Mouse (Mus musculus) ovary, adult 18-20 months (tissue): Measurements from ENCODE around the gene Eif5a.
"Not testable (repeated sequence)": the region's sequence is repeated elsewhere in the genome, so short reads cannot be mapped to it uniquely, and the experiment has no call there.

Experiments used
- DNase-seq: peaks from one replicate; pipeline ENCODE4 v3.0.0; 2022; ENCODE audit warnings: low spot score, mixed read lengths

Eif5a gene

DNA sequence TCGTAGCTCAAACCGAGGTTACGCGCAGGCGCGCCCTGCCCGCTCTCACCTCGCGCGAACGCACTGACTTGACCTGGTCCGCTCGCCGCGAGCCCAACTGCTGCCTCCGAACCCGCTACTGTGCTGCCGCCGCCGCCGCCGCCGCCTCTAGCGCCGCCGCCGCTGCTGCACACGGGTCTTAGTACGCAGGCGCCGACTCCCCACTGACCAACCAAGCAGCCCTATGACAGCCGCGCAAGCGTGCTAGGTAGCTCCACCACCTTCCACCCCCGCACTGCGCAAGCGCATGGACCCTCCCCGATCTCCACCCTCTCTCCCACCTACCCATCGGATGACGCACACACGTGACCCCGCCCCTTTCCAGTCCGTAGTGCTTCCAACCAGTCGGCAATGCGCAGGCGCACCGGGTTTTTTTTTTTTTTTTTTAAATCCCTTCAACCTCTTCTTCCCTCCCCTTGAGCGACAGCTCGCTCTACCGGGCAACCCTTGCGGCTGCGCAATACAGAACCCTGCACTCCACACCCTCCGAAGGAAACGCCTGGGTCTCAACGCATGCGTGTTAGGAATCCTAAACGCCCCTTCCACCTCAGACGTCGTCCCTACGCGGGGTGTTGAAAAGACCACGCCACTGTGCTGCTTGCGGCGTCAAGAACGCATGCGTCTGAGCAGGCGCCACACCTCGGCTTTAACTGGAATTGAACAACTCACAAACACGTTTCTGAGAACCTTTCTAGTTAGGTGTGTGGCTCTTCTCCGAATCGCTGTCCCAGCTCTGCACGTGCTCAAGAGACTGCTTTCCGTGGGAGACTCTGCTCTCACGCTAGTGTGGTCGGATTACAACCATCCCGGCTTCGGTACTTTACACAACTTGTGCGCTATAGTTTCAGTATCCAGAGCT lies at the start of gene Eif5a:
Gene Eif5a (minus strand): TSS at position 845 of the 898 bp plus-strand sequence.
- peak; percentile 100 for DNase-seq

DNA sequence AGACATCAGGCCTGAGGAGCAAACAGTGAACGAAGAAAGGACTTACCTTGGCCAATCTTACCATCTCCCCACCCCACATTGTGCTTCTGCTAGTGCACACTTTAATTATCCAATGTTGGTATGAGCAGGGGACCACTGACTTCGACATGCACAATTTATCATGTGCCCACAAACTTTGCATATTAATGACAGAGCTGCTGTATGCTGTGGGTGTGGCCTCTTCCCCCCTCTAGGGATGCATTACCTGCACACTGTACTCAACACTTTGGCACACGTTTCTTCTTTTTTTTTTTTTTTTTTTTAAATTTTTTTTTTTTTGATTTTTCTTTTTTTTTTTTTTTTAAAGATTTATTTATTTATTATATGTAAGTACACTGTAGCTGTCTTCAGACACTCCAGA lies 49.0 kb upstream of the Eif5a start:
- DNase-seq, result no peak

DNA sequence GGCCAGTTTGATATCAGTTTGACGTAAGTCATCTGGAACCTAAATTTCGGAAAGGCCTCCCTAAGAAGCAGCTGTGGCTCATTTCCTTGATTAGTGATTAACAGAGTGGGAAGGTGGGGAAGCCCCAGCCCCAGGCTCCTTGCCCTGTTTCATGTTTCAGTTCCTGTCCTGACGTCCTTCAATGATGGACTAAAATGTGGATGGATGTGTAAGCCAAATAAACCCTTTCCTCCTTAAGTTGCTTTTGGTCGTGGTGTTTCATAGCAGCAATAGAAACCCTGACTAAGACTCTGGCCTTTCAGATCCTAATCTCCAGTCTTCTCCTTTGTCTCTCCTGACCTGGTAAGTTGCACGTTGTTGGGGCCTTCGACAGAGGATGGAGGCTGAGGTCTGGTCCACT lies 48.5 kb upstream of the Eif5a start:
- no peak for DNase-seq

DNA sequence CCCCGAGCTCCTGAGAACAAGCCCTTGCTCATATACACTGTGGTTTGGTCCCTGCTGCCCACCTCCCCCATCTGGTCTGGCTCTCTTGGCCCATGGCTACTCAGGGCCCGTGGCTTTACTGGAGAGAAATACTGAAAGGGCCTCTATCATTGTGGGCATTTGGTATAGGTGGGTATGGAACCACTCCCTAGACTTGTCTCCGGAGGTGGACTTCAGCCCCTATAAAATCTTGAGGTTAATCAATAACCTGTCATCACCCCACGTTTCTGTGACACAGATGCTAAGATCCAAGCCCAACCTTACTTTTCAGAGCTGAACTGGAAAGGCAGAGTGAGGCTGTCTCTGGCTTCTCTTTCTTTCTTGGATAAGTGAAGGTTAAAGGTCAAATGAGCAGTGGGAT lies 47.0 kb upstream of the Eif5a start:
- DNase-seq, result no peak

DNA sequence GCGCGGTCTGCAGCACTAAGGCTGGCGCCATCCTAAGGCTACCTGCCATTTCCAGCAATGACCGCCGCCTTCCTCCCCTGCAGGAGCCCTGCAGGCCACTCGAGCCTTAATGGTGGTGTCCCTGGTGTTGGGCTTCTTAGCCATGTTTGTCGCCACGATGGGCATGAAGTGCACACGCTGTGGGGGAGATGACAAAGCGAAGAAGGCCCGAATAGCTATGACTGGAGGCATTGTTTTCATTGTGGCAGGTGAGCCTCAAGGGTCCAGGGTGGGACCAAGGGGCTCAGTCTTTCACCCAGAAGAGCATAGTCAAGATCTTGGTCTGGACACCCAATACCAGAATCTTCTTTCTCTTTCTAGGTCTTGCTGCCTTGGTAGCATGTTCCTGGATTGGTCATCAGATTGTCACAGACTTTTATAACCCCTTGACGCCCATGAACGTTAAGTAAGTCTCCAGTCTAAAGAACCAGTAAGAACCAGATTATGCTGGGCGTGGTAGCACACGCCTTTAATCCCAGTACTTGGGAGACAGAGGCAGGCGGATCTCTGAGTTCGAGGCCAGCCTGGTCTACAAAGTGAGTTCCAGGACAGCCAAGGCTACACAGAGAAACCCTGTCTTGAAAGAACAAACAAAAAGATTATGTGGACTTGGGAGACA lies 45.2 kb upstream of the Eif5a start:
- no peak for DNase-seq

DNA sequence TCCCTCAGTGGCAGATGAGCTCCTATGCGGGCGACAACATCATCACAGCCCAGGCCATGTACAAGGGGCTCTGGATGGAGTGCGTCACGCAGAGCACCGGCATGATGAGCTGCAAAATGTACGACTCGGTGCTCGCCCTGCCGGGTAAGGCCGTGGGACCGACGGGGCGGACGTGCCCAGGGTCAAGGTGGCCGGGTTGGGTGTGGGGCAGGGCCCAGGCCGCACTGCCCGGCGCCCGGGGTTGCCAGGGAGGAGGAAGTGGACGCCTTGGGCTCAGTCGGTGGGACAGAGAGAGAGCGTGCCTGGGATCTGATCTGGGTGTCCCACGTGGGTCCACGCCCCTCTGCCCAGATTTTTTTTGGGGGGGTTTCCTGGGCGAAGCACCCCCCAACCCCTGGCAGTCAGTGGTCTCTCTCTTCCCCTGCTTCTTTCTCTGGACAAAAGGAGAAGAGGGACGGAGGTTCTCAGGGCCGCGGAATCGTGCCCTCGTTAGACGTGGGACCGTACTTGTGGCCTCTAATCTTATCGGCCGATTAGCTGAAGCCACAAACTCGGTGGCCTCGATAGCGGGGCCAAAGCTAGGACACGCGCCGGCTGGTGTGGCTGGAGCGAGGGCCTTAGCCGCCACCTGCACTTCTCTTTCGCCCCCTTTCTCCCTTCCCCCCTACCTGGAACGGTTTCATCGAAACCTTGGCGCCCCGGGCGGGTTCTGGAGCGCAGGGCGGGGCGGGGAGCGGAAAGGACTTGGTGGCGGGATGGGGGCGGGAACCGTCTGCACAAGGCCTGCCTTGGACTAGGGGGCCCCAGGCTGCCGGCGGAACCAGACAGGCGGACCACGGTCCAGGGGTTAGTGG lies 44.5 kb upstream of the Eif5a start:
- no peak for DNase-seq

DNA sequence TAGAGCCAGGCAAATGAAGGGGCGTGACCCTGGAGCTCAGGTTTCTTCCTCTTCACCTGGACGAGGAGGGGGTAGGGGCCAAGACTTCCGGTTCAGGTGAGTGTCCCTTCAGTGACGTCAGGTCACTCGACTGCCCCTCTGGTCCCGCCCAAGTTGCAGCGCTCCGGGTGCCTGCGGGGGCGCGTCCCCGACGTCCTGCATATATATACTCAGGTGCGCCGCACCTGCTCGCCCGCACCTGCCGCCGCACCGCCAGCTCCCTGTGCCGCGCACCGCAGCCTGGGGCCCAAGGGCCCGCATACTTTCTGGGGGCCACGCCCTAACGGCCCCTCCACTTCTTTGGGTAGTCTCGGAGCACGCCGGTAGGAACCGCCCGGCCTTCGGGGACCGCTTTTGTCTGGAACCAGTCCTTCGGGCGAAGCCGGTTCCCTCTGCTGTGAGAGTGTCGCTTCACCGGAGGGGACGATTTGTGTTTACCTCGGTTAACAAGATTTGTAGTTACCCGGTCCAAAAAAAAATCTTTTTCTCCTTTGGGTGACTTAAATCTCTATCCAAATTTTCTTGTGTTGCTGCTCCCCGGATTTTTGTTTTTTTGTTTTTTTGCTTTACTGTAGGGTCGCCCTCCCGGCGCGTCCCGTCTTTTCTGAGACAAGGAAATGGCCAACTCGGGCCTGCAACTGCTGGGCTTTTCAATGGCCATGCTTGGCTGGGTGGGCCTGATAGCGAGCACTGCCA lies 43.7 kb upstream of the Eif5a start:
- DNase-seq, result no peak

DNA sequence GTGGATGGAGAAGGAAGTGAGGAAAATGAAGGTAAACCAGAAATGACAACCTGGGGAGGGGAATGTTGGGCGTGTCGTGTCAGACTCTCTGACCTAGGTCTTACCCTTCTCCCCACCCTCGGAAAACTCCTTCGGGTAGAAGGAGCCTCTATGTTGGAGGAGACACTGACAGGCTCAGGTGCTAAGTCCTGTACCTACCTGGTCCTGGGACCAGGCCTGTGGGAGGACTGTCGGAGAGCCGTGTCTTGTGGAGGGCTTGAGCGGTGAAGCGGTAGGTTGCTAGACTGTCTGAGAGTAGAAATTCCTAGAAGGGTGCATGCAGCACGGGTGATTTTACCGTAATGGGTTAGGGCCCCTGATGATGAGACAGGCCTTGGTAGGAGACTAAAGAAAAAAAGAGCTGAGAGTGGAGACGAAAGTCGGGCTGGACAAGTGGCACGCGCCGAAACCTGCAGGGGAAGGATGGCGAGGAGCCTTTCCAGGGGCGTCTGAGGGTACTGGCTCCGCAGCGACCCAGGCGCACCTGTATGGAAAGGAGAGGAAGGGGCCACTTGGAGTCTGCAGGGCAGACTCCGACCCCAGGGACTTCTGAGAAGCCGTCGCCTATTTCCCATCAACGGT lies 43.0 kb upstream of the Eif5a start, which contains the start of gene Cldn7:
Gene Cldn7 (plus strand): TSS at position 130 of the 621 bp plus-strand sequence.
- DNase-seq, result no peak

DNA sequence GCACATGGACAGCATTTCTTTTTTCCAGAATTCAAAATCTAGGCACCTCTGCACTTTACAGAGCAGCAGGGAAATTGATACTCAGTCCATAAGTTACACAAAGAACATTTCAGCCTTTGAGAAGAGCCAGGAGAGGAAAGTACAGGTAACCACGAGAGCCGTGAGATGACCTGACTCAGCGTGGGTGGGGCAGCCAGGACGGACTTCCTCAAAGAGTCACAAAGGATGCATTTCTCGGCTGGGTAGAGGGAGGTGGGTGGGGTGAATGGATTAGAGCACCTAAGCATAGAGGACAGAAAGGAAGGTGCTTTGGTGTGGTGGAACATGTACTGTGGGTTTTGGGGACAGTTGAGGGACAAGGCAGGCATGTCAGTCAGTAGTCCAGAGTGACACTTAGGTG lies 40.1 kb upstream of the Eif5a start:
- DNase-seq, result no peak

DNA sequence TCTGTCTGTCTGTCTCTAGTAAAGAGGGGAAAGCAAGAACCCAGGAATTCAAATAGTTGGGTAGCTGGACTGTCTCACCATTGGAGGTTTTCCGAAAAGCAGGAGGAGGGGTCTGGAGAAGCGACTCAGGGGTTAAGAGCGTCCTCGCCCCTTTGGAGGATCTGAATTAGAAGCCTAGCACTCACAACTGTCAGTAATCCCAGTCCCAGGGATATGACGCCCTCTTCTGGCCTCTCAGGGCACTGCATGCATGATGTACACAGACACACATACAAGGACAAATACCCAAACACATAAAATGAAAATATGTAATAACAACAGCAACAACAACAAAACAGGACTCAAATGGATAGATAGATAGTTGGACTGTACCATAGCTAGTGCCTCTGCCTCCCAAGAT lies 38.9 kb upstream of the Eif5a start:
- no peak for DNase-seq

DNA sequence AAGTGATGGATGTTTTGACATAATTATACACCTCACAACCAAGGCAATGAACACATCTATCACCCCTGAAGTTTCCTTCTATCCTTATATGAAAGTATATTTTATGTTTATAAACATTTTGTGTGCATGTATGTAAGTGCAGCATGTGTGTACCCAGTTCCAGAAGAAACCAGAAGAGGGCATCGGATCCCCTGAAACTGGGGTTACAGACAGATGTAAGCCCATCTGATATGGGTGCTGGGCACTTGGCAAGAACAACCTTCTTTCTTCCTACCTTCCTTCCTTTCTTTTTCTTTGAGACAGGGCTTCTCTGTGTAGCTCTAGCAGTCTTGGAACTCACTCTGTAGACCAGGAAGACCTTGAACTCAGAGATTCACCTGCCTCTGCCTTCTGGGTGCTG lies 34.5 kb upstream of the Eif5a start:
- DNase-seq, result no peak

DNA sequence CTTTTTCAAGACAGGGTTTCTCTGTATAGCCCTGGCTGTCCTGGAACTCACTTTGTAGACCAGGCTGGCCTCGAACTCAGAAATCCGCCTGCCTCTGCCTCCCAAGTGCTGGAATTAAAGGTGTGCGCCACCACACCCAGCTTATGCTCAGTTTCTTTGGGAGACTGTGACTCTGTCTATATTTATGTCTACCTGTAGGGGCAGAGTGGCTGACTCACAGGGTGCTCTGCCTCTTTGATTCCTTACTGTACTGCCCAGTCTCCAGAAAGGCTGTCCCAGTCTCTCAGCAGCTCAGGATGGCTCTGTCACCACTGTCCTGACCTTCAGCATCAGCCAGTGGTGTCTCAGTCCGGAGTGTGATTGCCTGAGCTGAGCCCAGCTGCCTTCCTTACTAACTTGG lies 33.9 kb upstream of the Eif5a start:
- not testable (repeated sequence) for DNase-seq

DNA sequence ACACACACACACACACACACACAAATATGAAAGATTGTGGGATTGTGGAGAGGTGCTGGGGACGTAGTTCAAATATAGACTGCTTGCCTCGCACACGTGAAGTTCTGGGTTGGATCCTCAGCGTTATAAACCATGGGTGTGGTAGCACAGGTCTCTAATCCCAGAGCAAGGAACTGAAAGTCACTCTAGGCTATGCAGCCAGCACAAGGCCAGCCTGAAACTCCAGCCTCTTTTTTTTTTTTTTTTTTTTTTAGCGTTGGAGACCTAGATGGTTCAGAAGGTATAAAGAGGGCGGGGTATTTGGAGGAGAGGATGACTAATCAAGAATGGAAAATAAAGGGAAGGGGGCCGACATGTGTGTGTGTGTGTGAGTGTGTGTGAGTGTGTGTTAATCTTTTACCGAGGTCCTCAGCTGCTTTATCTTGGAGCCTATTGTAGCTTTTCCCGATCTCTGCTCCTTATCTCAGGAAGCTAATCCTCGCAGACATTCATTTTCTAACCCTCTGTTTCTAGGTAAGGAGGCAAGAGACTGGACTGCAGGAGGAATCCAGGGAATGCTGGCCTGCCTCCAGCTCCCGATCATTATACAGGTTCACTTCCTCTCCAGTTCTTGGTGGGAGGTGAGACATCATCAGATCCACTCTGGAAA lies 31.6 kb upstream of the Eif5a start:
- no peak for DNase-seq

DNA sequence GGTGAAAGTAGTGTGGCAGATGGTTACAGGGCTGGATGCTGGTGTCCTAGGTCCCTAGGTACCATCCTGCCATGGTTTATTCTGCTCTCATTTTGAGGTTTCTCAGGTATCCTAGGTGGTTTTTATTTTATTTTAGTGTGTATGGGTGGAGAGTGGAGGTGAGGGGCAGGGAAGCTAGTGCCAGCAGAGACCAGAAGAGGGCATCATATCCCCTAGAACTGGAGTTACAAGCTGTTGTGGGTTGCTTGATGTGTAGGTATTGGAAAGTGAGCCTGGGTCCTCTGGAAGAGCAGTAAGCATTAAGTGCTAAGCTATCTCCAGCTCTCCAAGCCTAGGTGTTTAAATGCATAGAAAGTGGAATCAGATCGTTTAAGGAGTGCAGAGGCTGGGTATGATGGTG lies 30.5 kb upstream of the Eif5a start:
- no peak for DNase-seq

DNA sequence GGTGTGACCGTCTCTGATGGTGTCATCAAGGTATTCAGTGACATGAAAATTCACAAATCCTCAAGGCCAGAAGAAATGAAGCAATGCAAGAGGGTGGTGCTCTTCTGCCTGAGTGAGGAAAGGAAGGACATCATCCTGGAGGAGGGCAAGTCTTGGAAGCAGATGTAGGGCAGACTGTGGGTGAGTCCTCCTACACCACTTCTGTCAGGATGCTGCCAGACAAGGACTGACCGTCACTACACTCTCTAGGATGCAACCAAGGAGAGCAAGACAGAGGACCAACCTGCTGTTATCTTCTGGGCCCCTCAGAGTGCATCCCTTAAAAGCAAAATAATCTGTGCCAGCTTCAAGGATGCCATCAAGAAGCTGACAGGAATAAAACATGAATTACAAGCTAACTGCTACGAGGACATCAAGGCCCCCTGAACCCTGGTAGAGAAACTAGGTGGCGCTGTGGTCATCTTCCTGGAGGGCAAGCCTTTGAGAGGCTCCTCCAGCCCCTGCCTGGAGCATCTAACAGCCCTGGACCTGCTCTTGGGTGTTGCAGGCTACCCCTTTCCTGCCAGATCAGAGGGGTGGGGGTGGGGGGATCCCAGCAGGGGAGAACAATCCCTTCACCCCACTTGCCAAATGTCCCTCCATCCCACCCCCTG lies 29.2 kb upstream of the Eif5a start:
- DNase-seq, result no peak

DNA sequence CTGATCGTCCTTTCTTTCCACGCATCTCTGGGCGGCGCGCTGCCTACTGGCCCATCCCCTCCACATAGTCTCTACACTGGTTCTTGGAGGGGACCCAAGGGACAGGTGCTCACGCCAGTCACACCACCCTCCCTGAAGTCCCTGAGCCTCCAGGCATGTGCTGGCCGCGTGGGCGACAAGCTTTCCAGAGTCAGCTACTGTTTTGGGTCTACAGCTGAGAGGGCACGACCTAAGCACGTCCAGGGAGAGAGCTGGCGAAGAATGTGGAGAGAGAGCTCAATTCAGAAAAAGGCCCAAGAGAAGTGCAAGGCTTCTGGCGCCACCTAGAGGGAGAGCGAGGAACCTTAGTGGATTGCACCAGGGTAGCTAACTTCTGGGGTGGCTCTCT lies 27.0 kb upstream of the Eif5a start:
- peak; percentile 62 for DNase-seq

DNA sequence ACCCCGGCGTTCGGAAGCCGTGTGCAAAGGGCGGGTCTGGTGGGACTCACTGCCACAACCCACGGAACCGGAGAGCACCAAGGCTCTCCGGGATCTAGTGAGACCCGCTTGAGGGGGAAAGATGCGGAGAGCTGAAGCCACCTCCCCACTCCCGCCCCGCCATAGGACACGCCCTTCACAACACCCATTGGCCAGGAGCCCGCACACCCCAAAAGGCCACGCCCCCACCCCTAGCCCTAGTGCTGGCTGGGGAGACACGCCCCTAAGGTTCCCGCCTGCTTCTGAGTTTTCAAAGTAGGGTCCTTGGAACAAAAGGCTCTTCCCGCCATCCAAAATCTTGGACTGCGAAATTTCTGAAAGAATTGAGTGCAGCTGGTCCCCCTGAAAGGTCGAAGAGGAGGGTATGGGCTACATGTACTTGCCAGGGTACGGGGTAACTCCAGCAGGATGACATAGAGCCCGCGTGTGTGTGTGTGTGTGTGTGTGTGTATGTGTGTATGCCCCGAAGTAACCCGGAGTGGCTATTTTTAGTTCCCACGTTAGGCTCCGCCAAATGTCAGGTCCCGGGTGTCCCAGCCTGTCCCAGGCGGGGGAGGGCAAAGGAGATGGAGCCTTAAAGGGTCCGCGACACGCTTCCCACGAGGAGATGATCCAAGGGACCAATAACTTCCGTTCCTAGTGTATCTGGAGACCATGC lies 26.5 kb upstream of the Eif5a start, which contains the start of gene Slc2a4:
Gene Slc2a4 (minus strand): TSS at position 123 of the 697 bp plus-strand sequence.
- DNase-seq, result peak; percentile 81

DNA sequence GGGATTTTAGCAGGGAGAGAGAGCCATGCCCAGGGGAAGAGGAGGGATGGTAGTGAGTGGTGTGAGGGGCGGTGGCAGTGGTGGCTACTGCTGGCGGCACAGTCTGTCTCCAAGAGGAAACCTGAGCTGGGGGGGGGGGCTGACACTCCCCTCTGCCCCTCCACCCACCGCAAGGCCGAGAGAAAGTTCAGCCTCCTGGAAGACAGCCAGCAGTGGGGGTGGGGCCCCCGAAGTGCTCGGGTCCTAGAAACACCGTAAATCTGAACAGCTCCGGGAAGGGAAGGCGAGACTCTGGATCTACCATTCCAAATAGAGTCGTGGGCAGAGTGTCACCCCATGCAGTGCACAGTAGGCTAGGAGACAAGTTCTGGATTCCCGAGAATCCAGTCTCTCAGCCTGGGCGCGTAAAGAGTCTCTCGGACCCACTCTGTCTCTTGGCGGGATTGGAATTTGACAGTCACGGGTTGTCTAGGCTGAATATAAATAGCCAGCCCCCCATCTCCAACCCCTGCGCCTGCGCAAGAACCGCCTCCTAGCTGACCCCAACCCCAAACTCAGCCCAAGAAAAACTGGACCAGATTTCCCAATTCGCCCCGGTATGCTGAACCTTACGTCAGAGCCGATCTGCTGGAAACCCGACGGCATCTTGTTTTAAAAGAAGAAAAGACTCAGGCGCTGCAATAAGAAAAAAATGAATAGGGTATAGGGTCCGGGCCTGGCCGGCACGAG lies 25.7 kb upstream of the Eif5a start:
- DNase-seq, result no peak
